Mouse (Mus musculus) liver, adult 2 months (tissue): ENCODE results near the gene Ugt1a10.

Experiments used
- CTCF ChIP-seq: fragments of 200-500 bp; IDR thresholded peaks from 2 replicates; pipeline ENCODE4 v1.5.1; 2011; ENCODE audit warnings: low read depth, low read length, control low read depth
- POLR2A ChIP-seq: fragments of 200-500 bp; IDR thresholded peaks from 2 replicates; pipeline ENCODE4 v1.6.1; 2011; ENCODE audit warnings: low read length, control low read depth; ENCODE audit not compliant: insufficient read depth; ENCODE audit errors: extremely low read depth

DNA sequence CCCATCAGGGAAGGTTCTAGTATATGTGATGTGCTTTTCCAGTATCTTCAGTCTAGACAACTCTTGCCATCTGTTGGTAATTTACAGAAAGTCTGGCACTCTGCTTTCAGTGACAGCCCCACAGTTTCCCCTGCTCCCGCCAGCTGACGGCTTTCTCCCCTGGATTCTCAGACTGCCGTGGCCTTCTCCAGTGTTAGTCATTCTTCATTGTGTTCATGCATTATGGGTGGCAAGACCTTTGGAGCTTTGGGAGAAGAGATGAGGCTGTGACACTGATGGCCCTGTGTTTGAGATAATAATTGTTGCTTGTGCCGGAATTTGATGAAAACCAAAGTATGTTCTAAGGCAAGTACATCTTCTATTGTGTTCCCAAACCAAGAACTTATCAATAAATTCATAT, 163.4 kb downstream of the Ugt1a10 start:
- TF ChIP-seq POLR2A (no peak), CTCF (no peak)
